ENCODE assay signal across 9 mouse cellular contexts in the genomic region with DNA sequence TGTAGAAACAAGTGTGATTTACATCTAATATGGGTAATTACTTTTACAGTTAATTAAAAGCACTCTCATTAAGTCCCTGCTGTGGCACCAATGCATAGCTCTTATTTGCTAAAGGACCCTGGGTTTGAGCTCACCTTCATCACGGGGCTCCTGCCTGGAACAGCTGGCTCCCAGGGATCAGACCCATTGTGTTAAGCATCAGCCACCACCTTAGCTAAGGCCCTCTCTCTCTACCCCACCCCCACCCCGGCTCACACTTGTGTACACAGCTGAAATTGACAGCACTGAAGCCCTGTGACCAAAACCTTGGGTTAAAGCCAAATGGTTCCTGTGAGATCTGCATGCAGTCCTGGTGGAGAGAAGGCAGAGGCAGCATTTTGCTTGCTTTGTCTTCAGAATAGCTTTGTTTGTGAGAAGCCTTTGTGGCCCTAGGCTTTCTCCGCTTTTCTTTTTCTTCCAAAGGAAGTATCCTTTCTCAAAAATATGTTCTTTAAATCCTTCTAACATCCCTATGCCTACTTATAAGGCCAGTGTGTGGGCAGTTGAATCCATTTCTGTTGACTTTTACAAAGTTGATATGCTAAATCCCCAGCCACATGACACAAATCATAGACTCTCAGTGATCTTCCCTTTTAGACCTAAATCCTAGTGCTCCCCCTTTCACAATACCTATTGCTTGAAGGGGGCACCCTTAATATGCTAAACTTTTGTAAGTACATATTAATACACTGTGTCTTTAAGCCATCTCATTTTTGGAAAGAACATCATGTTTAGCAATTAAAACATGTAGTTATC.
DNase-seq lines count a peak whose midpoint lies in the region; ATAC-seq lines count a peak whose summit lies in the region.
"Had no signal": no experiment of that assay in that cellular context is flagged by ENCODE, and none has a peak within 500 bp of the region (broad histone marks: within the 10 kb centered on the region; RNA-seq: fewer than 3 reads in every experiment).

No protein-coding gene starts in this region.

- H3K4me3 ChIP-seq in neural tube, embryonic 12.5 days = no peak overlapping the region
- no peak overlapping the region for H3K4me3 ChIP-seq in hindbrain, embryonic 12.5 days
- H3K4me3 ChIP-seq: heart, embryonic 12.5 days had no signal

- no peak overlapping the region for H3K4me2 ChIP-seq in neural tube, embryonic 12.5 days (replicated peaks)
- H3K4me2 ChIP-seq in hindbrain, embryonic 12.5 days (replicated peaks) = no peak overlapping the region
- H3K4me2 ChIP-seq: heart, embryonic 12.5 days had no signal

- no peak overlapping the region for H3K9ac ChIP-seq in neural tube, embryonic 12.5 days
- no peak overlapping the region for H3K9ac ChIP-seq in hindbrain, embryonic 12.5 days
- H3K9ac ChIP-seq: heart, embryonic 12.5 days had no signal

- H3K9me3 ChIP-seq in neural tube, embryonic 12.5 days = no peaks in the 10 kb centered on the region
- H3K9me3 ChIP-seq in hindbrain, embryonic 12.5 days (replicated peaks) = no peaks in the 10 kb centered on the region
- H3K9me3 ChIP-seq: heart, embryonic 12.5 days had no signal

- peak; percentile 4 for DNase-seq in embryo, embryonic 11 days
- DNase-seq in embryo, embryonic 9.5 days (ENCODE audit: extremely low spot score) = no peak
- DNase-seq in neural tube, embryonic 10.5 days (ENCODE audit: extremely low spot score, low spot score) = no peak
- peak; percentile 22 for DNase-seq in telencephalon, adult 2 months (ENCODE audit: low read depth, low spot score)
- DNase-seq in left cerebral cortex, adult 18-20 months (ENCODE audit: low spot score in 2 of 2) = no peak
- DNase-seq in adrenal gland, postnatal 4 days (ENCODE audit: low spot score in 2 of 2) = no peak

- 0 out of 2 replicates have a peak, but pooled peaks cover 6% of the 10 kb centered on the region for H3K4me1 ChIP-seq in neural tube, embryonic 12.5 days
- H3K4me1 ChIP-seq in hindbrain, embryonic 12.5 days = peaks cover 13% of the 10 kb centered on the region
- H3K4me1 ChIP-seq: heart, embryonic 12.5 days had no signal

- H3K27ac ChIP-seq in neural tube, embryonic 12.5 days = no peak overlapping the region
- H3K27ac ChIP-seq in hindbrain, embryonic 12.5 days = peak overlapping the region; percentile 40; the same call in 1 of the 2 replicates

- H3K36me3 ChIP-seq in neural tube, embryonic 12.5 days = no peaks in the 10 kb centered on the region
- H3K36me3 ChIP-seq in hindbrain, embryonic 12.5 days = no peaks in the 10 kb centered on the region
- H3K36me3 ChIP-seq: heart, embryonic 12.5 days had no signal

- H3K27me3 ChIP-seq in neural tube, embryonic 12.5 days (replicated peaks) = no peaks in the 10 kb centered on the region
- H3K27me3 ChIP-seq in hindbrain, embryonic 12.5 days = no peaks in the 10 kb centered on the region
- H3K27me3 ChIP-seq: heart, embryonic 12.5 days had no signal

- WGBS in neural tube, embryonic 12.5 days = 27% methylated on average over 3 of the region's 3 CpGs
- 26% methylated on average over 3 of the region's 3 CpGs for WGBS in hindbrain, embryonic 12.5 days

- ATAC-seq in neural tube, embryonic 12.5 days (ENCODE audit: low FRiP score, low read depth) = peak; percentile 72
- ATAC-seq in hindbrain, embryonic 12.5 days (ENCODE audit: low FRiP score) = peak; percentile 64

Comparison
In these comparisons a context has a peak if more than half of its experiments do, and no peak if none do; other contexts are left out.
1. DNase-seq: peak in embryo, embryonic 11 days (single experiment) and telencephalon, adult 2 months (single experiment); none in embryo, embryonic 9.5 days (single experiment), neural tube, embryonic 10.5 days (single experiment), left cerebral cortex, adult 18-20 months (0 of 2) and adrenal gland, postnatal 4 days (0 of 2).